16 mouse cellular contexts compared by ENCODE assay signal in genomic region chr1:137906883-137907282, GRCm38 (mm10).
DNase-seq lines count a peak whose midpoint lies in the region; ATAC-seq and TF ChIP-seq lines count a peak whose summit lies in the region.
"Had no signal": no experiment of that assay in that cellular context is flagged by ENCODE, and none has a peak within 500 bp of the region (broad histone marks: within the 10 kb centered on the region; RNA-seq: fewer than 3 reads in every experiment).

No protein-coding gene starts in this region.

- TF ChIP-seq POLR2A in kidney, adult 2 months (IDR thresholded peaks at IDR 0.05; ENCODE audit: low read depth, low read length), result no peak

- H3K27ac ChIP-seq in kidney, adult 2 months (ENCODE audit: insufficient read depth, low read depth, low read length), result no peak overlapping the region
- H3K27ac ChIP-seq: gastrocnemius, adult 2 months; limb, embryonic 15.5 days had no signal

- H3K27me3 ChIP-seq in kidney, adult 2 months (replicated peaks; ENCODE audit: control insufficient read depth, insufficient read depth, low read length), result no peaks in the 10 kb centered on the region
- H3K27me3 ChIP-seq: limb, embryonic 15.5 days; megakaryocyte, embryonic 14.5 days had no signal

- ATAC-seq in inflammation-experienced regulatory T-cells, adult 6 months, result no peak
- ATAC-seq: CD4-positive, CD25-positive, alpha-beta regulatory T cell, adult 4 months had no signal

- no peak for TF ChIP-seq CTCF in kidney, adult 2 months (conservative IDR thresholded peaks at IDR 0.05; ENCODE audit: insufficient read depth, insufficient read length, low read depth, low read length)

- peak; percentile 9 for DNase-seq in cerebellum, adult 9-10 months
- DNase-seq in cerebellum, adult 18-20 months, result no peak
- DNase-seq in kidney, adult 2 months, result peak; percentile 79
- no peak for DNase-seq in kidney, adult 18-20 months
- DNase-seq in hindlimb bud, embryonic 11.5 days (ENCODE audit: extremely low spot score, low read depth, low spot score), result peak; percentile 71
- DNase-seq in kidney, postnatal 36 days, result peak; percentile 64 to 65
- DNase-seq in thymus, postnatal 36 days, result no peak
- DNase-seq: cerebellum, postnatal 14 days; gastrocnemius, adult 2 months; heart, adult 18-20 months; heart, postnatal 4 days; lung, postnatal 10 days had no signal

- no peaks in the 10 kb centered on the region for H3K36me3 ChIP-seq in kidney, adult 2 months (ENCODE audit: control insufficient read depth, insufficient read depth, low read length)
- H3K36me3 ChIP-seq: limb, embryonic 15.5 days had no signal

- peaks cover 3% of the 10 kb centered on the region; the same call in 1 of the 2 replicates for H3K4me1 ChIP-seq in kidney, adult 2 months (ENCODE audit: control insufficient read depth, insufficient read depth, low read length)

- no peak overlapping the region for H3K4me3 ChIP-seq in kidney, adult 2 months (ENCODE audit: insufficient read depth, low read depth, low read length)
- H3K4me3 ChIP-seq: gastrocnemius, adult 2 months; limb, embryonic 15.5 days; megakaryocyte, embryonic 14.5 days had no signal

- 41% methylated on average over 5 of the region's 5 CpGs for WGBS in kidney, adult 2 months

Comparison
In these comparisons a context has a peak if more than half of its experiments do, and no peak if none do; other contexts are left out.
1. DNase-seq: peak in cerebellum, adult 9-10 months (single experiment), kidney, adult 2 months (single experiment), hindlimb bud, embryonic 11.5 days (single experiment) and kidney, postnatal 36 days (2 of 2); none in cerebellum, adult 18-20 months (0 of 2), kidney, adult 18-20 months (single experiment) and thymus, postnatal 36 days (0 of 2).